ENCODE assay signal across 11 mouse cellular contexts in the genomic region with DNA sequence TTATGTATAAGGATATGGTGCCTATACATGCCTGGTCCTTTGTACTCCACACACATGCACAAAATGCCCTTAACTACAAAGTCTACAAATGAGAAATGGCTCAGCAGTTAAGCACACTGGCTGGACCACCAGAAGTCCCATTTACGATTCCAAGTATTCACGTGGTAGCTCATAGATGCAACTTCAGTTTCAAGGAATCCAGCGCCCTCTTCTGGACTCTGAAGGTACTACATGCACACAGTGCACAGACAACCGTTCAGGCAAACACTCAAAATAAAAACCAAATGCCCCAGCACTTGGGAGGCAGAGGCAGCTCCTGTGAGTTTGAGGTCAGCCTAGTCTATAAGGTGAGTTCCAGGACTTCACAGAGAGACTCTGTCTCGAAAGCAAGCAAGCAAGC. TPM values are rescaled to one million over a fixed set of nuclear protein-coding genes. Genes with fewer than 3 reads are reported as not detected.
DNase-seq lines count a peak whose midpoint lies in the region; ATAC-seq and TF ChIP-seq lines count a peak whose summit lies in the region.
"Had no signal": no experiment of that assay in that cellular context is flagged by ENCODE, and none has a peak within 500 bp of the region (broad histone marks: within the 10 kb centered on the region; RNA-seq: fewer than 3 reads in every experiment).

No protein-coding gene starts in this region.

- H3K9ac ChIP-seq in hindbrain, postnatal 0 days (replicated peaks; ENCODE audit: low read length): no peak overlapping the region
- H3K9ac ChIP-seq in hindbrain, embryonic 13.5 days: no peak overlapping the region
- H3K9ac ChIP-seq: heart, embryonic 15.5 days; limb, embryonic 12.5 days had no signal

- ATAC-seq in hindbrain, postnatal 0 days: no peak
- ATAC-seq in hindbrain, embryonic 13.5 days (ENCODE audit: low FRiP score): no peak

- H3K27me3 ChIP-seq in hindbrain, postnatal 0 days (ENCODE audit: insufficient read depth, low read length): no peaks in the 10 kb centered on the region
- no peaks in the 10 kb centered on the region for H3K27me3 ChIP-seq in hindbrain, embryonic 13.5 days
- H3K27me3 ChIP-seq in splenic B cell, adult 2 months (ENCODE audit: control insufficient read depth, insufficient read depth, low read length, poor library complexity, severe bottlenecking): no peaks in the 10 kb centered on the region
- H3K27me3 ChIP-seq: heart, embryonic 15.5 days; limb, embryonic 12.5 days had no signal

- WGBS in hindbrain, postnatal 0 days: 49% methylated on average over 5 of the region's 5 CpGs
- 59% methylated on average over 5 of the region's 5 CpGs for WGBS in hindbrain, embryonic 13.5 days

- H3K9me3 ChIP-seq in hindbrain, postnatal 0 days (ENCODE audit: low read length): no peaks in the 10 kb centered on the region
- H3K9me3 ChIP-seq in hindbrain, embryonic 13.5 days: no peaks in the 10 kb centered on the region
- H3K9me3 ChIP-seq: heart, embryonic 15.5 days; limb, embryonic 12.5 days had no signal

- no peak overlapping the region for H3K27ac ChIP-seq in hindbrain, postnatal 0 days
- no peak overlapping the region for H3K27ac ChIP-seq in hindbrain, embryonic 13.5 days
- H3K27ac ChIP-seq: heart, embryonic 15.5 days; limb, embryonic 12.5 days had no signal

- TF ChIP-seq CTCF in hindbrain, postnatal 0 days (IDR thresholded peaks at IDR 0.05; ENCODE audit: low read depth): peak; percentile 67

- no peak overlapping the region for H3K4me3 ChIP-seq in hindbrain, postnatal 0 days (ENCODE audit: low read length)
- no peak overlapping the region for H3K4me3 ChIP-seq in hindbrain, embryonic 13.5 days
- H3K4me3 ChIP-seq: heart, embryonic 15.5 days; limb, embryonic 12.5 days had no signal

- H3K4me2 ChIP-seq in hindbrain, postnatal 0 days (ENCODE audit: low read depth, low read length): no peak overlapping the region
- H3K4me2 ChIP-seq in hindbrain, embryonic 13.5 days: no peak overlapping the region
- H3K4me2 ChIP-seq: heart, embryonic 15.5 days; limb, embryonic 12.5 days had no signal

- DNase-seq in hindbrain, postnatal 0 days (ENCODE audit: low spot score): peak; percentile 35
- DNase-seq in right cerebral cortex, postnatal 4 days: peak; percentile 48
- DNase-seq in right cerebral cortex, adult 18-20 months: no peak
- peak; percentile 54 for DNase-seq in c-Kit-positive CD71-positive TER-119-negative erythroid progenitor cells, embryonic 14.5 days (ENCODE audit: low read depth)
- DNase-seq in splenic B cell, adult 2 months (ENCODE audit: low read depth, low spot score): peak; percentile 53
- DNase-seq in layer of hippocampus, postnatal 36 days: no peak
- no peak for DNase-seq in adrenal gland, adult 2 months

- no peaks in the 10 kb centered on the region for H3K36me3 ChIP-seq in hindbrain, postnatal 0 days (ENCODE audit: insufficient read depth, low read length)
- H3K36me3 ChIP-seq in hindbrain, embryonic 13.5 days: peaks cover 18% of the 10 kb centered on the region
- no peaks in the 10 kb centered on the region for H3K36me3 ChIP-seq in splenic B cell, adult 2 months (ENCODE audit: control insufficient read depth, insufficient read depth, low read length, poor library complexity, severe bottlenecking)

- H3K4me1 ChIP-seq in hindbrain, postnatal 0 days (ENCODE audit: insufficient read depth, low read length): no peaks in the 10 kb centered on the region
- H3K4me1 ChIP-seq in hindbrain, embryonic 13.5 days (replicated peaks): no peaks in the 10 kb centered on the region
- H3K4me1 ChIP-seq: heart, embryonic 15.5 days; limb, embryonic 12.5 days had no signal

RNA-seq across cellular contexts. Expression of gene 1700001K19Rik, which starts 8.2 kb away (rescaled TPM):
- total RNA-seq in hindbrain, postnatal 0 days (2014; rRNA removed): not detected in 2 replicates
- polyA plus RNA-seq in hindbrain, postnatal 0 days (2015; fragmentation: Nextera tagmentation; extraction: Ambion mirVana): 0.15 and 0.44 TPM in 2 replicates
- polyA plus RNA-seq in hindbrain, embryonic 13.5 days (2015; fragmentation: Nextera tagmentation; extraction: Ambion mirVana): 0.35 and 0.40 TPM in 2 replicates
- total RNA-seq in layer of hippocampus, postnatal 36 days (2021): not detected
- not detected for total RNA-seq in adrenal gland, adult 2 months (2021)
- polyA plus RNA-seq in adrenal gland, adult 2 months (2012; rRNA removed): not detected in 2 replicates
- polyA plus RNA-seq: embryonic facial prominence, embryonic 14.5 days; heart, embryonic 15.5 days; limb, embryonic 12.5 days had no signal

RNA-seq across cellular contexts. Expression of gene Hsp90aa1, which starts 28.3 kb away (rescaled TPM):
- 577 and 701 TPM in 2 replicates for total RNA-seq in hindbrain, postnatal 0 days (2014; rRNA removed)
- polyA plus RNA-seq in hindbrain, postnatal 0 days (2015; fragmentation: Nextera tagmentation; extraction: Ambion mirVana): 1,486 and 1,521 TPM in 2 replicates
- 1,449 and 1,487 TPM in 2 replicates for polyA plus RNA-seq in hindbrain, embryonic 13.5 days (2015; fragmentation: Nextera tagmentation; extraction: Ambion mirVana)
- total RNA-seq in layer of hippocampus, postnatal 36 days (2021): 1,000 to 10,000 TPM; 1,068 to 1,130 TPM
- total RNA-seq in adrenal gland, adult 2 months (2021): 100 to 1,000 TPM; 854 to 984 TPM
- polyA plus RNA-seq in adrenal gland, adult 2 months (2012; rRNA removed): 22.5 and 33.7 TPM in 2 replicates

Comparison
In these comparisons a context has a peak if more than half of its experiments do, and no peak if none do; other contexts are left out.
1. DNase-seq: peak in hindbrain, postnatal 0 days (single experiment), right cerebral cortex, postnatal 4 days (single experiment), c-Kit-positive CD71-positive TER-119-negative erythroid progenitor cells, embryonic 14.5 days (single experiment) and splenic B cell, adult 2 months (single experiment); none in right cerebral cortex, adult 18-20 months (single experiment), layer of hippocampus, postnatal 36 days (0 of 2) and adrenal gland, adult 2 months (single experiment).